Mouse (Mus musculus): Measurements from ENCODE around the gene Syngr3.

DNA sequence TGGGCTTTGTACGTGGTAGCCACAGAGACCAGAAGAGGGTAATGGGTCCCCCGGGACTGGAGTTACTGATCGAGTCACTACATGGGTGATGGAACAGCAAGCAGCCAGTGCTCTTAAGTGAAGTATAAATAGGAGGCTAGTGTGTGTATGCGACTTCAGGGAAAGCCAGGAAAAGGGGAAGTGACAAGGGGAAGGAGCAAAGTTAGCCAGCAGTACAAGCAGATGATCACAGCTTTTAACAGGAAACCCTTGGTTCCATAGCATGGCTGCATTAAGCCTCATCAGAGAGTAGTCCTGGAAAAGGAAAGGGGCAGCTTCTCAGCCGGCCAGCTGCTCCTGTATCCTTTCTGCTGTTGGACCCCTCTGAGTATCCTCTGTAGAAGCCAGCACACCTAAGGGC is 2.6 kb upstream of the Syngr3 start:
- TF ChIP-seq CTCF (IDR thresholded peaks at IDR 0.05; ENCODE audit: insufficient read depth, low read length) (no peak), POLR2A (IDR thresholded peaks at IDR 0.05; ENCODE audit: borderline replicate concordance, extremely low read depth, low read depth, low read length) (no peak)
